Mouse (Mus musculus) liver, embryonic 16.5 days (tissue): ENCODE measurements around the gene Tnni3. TPM values are rescaled to one million over a fixed set of nuclear protein-coding genes. Genes with fewer than 3 reads are reported as not detected.

Experiments
- ATAC-seq: fragments of 200-750 bp; cut with Nextera tagmentation; 2 replicates; pipeline ENCODE4 v1.8.0; 2017; ENCODE audit warnings: low read depth, mild to moderate bottlenecking, moderate number of reproducible peaks, moderate library complexity
- H3K27ac ChIP-seq: fragments of 300-500 bp; sonication (generic); 2 replicates; pipeline ENCODE4 v1.5.1; 2014; ENCODE audit warnings: mild to moderate bottlenecking, low read length
- H3K27me3 ChIP-seq: fragments of 300-500 bp; sonication (generic); 2 replicates; pipeline ENCODE4 v1.6.1; 2014; ENCODE audit warnings: low read depth, low read length, mixed read lengths; ENCODE audit not compliant: control insufficient read depth, insufficient read depth
- H3K36me3 ChIP-seq: fragments of 300-500 bp; sonication (generic); 2 replicates; pipeline ENCODE4 v1.6.1; 2014; ENCODE audit warnings: mild to moderate bottlenecking; ENCODE audit not compliant: control insufficient read depth, insufficient read depth
- H3K4me1 ChIP-seq: fragments of 300-500 bp; sonication (generic); 2 replicates; pipeline ENCODE4 v1.6.1; 2014; ENCODE audit warnings: low read depth, low read length, mixed read lengths; ENCODE audit not compliant: control insufficient read depth
- H3K4me2 ChIP-seq: fragments of 300-500 bp; sonication (generic); 2 replicates; pipeline ENCODE4 v1.6.1; 2014; ENCODE audit warnings: low read depth, low read length, mixed read lengths
- H3K4me3 ChIP-seq: fragments of 300-500 bp; sonication (generic); 2 replicates; pipeline ENCODE4 v1.5.1; 2014; ENCODE audit warnings: low read depth, mild to moderate bottlenecking, low read length
- H3K9ac ChIP-seq: fragments of 300-500 bp; sonication (generic); 2 replicates; pipeline ENCODE4 v1.6.1; 2014; ENCODE audit warnings: low read depth, low read length
- H3K9me3 ChIP-seq: fragments of 300-500 bp; sonication (generic); replicated peaks from 2 replicates; pipeline ENCODE4 v1.6.1; 2016; ENCODE audit warnings: low read length; ENCODE audit not compliant: control insufficient read depth
- WGBS: fragments of 180-500 bp; shearing (Covaris S2); extraction: QIAGEN DNeasy Blood & Tissue Kit; methylation state at CpG from one replicate; pipeline ENCODE4 v1.1.7; 2014; ENCODE audit not compliant: insufficient replicate concordance; 5-methylcytosine and 5-hydroxymethylcytosine counted together
- polyA plus RNA-seq: library from polyadenylated mRNA; unstranded; fragments of >200 nt; fragmentation: Nextera tagmentation; extraction: Ambion mirVana; gene quantifications from 2 replicates; pipeline ENCODE4 v1.2.1, GENCODE M21; 2015

Gene Tnni3
- polyA plus RNA-seq, 1 experiment from 2014 or later = 0.32 TPM

DNA sequence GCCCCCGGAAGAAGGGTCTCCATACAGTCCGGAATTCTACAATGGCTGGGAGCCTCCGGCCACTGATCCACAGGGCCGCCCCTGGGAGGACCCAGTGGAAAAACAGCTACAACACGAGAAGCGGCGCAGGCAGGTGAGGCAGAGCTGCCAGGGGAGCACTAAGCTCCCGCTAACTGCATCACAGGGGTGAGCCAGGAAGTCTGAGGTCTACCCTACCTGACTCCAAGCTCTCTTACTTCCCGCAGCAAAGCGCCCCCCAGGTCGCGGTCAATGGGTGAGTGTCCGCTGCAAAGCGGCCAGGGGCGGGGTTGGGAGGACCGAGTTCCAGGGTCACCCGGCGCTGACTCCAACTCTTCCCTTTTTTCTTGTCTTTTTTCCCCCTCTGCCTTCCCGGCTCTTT is 50.1 kb downstream of the Tnni3 start:
- WGBS = 16% methylated on average over 19 of the region's 19 CpGs
- Histone ChIP-seq H3K27ac (no peak overlapping the region), H3K9me3 (no peaks in the 10 kb centered on the region), H3K27me3 (peaks cover 53% of the 10 kb centered on the region), H3K36me3 (no peaks in the 10 kb centered on the region), H3K4me2 (no peak overlapping the region), H3K9ac (no peak overlapping the region), H3K4me1 (no peaks in the 10 kb centered on the region; the same call in 1 of the 2 replicates), H3K4me3 (no peak overlapping the region)
- no peak for ATAC-seq

DNA sequence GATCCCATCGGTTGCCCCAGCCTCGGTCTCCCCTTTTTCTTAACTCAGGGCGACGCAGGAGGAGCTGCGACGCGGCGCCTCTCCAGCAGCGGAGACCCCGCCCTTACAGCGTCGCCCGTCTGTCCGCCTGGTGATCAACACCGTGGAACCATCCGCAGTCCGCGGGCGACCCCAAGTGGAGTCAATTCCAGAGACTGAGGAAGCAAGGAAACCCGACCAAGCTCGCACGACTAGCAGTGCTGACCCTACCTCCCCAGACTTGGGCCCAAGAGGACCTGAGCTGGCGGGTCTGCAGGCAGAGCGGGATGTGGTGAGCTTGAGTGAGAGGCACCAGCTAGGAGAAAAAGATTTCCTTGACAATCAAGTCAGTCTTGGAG is 52.9 kb downstream of the Tnni3 start:
- peaks cover 32% of the 10 kb centered on the region for H3K27me3 ChIP-seq
- H3K4me1 ChIP-seq = no peaks in the 10 kb centered on the region; the same call in 1 of the 2 replicates
- H3K4me3 ChIP-seq = peak overlapping the region; percentile 14
- ATAC-seq = peak; percentile 64
- H3K9me3 ChIP-seq = no peaks in the 10 kb centered on the region
- H3K9ac ChIP-seq = no peak overlapping the region
- H3K36me3 ChIP-seq = no peaks in the 10 kb centered on the region
- 4% methylated on average over 24 of the region's 24 CpGs for WGBS
- no peak overlapping the region for H3K27ac ChIP-seq
- peak overlapping the region; percentile 38 for H3K4me2 ChIP-seq

DNA sequence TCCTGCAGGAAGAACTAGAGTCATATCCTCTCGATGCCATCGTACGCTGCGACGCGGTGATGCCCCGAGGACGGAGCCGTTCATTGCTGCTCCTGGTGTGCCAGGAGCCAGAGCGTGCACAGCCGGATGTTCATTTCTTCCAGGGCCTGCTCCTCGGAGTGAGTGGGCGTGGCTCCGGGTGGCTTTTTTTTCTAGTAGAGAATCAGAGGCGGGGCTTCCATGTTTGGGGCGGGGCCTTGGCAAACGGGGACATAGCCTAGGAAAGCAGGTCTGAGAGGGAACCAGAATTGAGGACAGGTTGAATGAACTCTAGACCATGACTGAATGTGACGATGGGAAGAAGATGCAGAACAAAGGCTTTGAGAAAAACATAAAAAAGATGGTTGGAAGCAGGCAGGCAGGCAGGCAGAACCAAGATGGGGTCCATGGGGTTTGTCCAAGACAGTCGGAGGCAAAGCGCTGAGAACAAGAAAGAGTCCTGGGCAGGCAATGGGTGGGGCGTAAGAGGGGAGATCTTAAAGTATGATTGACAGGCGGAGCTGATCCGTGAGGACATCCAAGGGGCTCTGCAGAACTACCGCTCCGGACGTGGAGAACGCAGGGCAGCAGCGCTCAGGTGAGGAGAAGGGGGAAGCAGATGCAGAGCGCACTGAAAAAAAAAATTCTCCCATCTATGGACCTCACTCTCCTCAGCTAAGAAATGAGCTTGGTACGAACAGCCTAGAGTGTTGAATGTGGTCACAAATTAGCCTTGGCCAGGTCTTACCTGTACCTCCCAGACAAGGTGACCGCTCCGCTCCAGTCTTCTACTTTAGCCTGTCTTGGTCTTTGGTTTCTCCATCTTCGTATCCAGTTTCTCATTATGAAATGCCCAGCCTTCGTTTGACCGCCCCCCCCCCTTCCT is 53.5 kb downstream of the Tnni3 start:
- Histone ChIP-seq H3K4me2 (peak overlapping the region; percentile 38), H3K9ac (no peak overlapping the region), H3K36me3 (no peaks in the 10 kb centered on the region), H3K27ac (no peak overlapping the region), H3K9me3 (no peaks in the 10 kb centered on the region), H3K4me3 (peak overlapping the region; percentile 14), H3K4me1 (no peaks in the 10 kb centered on the region; the same call in 1 of the 2 replicates), H3K27me3 (peaks cover 29% of the 10 kb centered on the region)
- 7% methylated on average over 35 of the region's 35 CpGs for WGBS
- peak; percentile 21; the same call in 1 of the 2 replicates for ATAC-seq

Other genes with a start within 250 kb of the Tnni3 start
- 0.09 and 0.18 TPM in 2 replicates for gene Ncr1, start 186.5 kb downstream of the Tnni3 start, polyA plus RNA-seq
- 3.2 and 3.3 TPM in 2 replicates for gene Gp6, start 126.5 kb downstream of the Tnni3 start, polyA plus RNA-seq
- gene Rdh13, start 78.6 kb downstream of the Tnni3 start, polyA plus RNA-seq = 4.2 and 4.3 TPM in 2 replicates
- gene Eps8l1, start 63.6 kb downstream of the Tnni3 start, polyA plus RNA-seq = 1.1 and 2.6 TPM in 2 replicates
- 6.9 and 8.0 TPM in 2 replicates for gene Ppp1r12c, start 22.5 kb downstream of the Tnni3 start, polyA plus RNA-seq
- 9.3 and 15.2 TPM in 2 replicates for gene Tnnt1, start 7.8 kb downstream of the Tnni3 start, polyA plus RNA-seq
- gene Dnaaf3, start 8.2 kb upstream of the Tnni3 start, polyA plus RNA-seq = 0.16 and 0.19 TPM in 2 replicates
- 0.48 and 0.52 TPM in 2 replicates for gene Syt5, start 23.3 kb upstream of the Tnni3 start, polyA plus RNA-seq
- gene Ptprh, start 79.8 kb upstream of the Tnni3 start, polyA plus RNA-seq = 0.02 TPM in 1 of 2 replicates, not detected in the other
- 38.2 and 39.0 TPM in 2 replicates for gene Tmem86b, start 107.2 kb upstream of the Tnni3 start, polyA plus RNA-seq
- 2.4 and 3.4 TPM in 2 replicates for gene Ppp6r1, start 134.8 kb upstream of the Tnni3 start, polyA plus RNA-seq
- 46.8 and 49.1 TPM in 2 replicates for gene Hspbp1, start 160.8 kb upstream of the Tnni3 start, polyA plus RNA-seq
- 0.14 TPM in 1 of 2 replicates, not detected in the other for gene Brsk1, start 166.4 kb upstream of the Tnni3 start, polyA plus RNA-seq
- gene Tmem150b, start 201.0 kb upstream of the Tnni3 start, polyA plus RNA-seq = 0.33 and 0.36 TPM in 2 replicates
- gene Kmt5c, start 215.9 kb upstream of the Tnni3 start, polyA plus RNA-seq = 41.3 and 47.4 TPM in 2 replicates
- 65.0 and 71.5 TPM in 2 replicates for gene Cox6b2, start 228.9 kb upstream of the Tnni3 start, polyA plus RNA-seq
- not detected in 2 replicates for gene Fam71e2, start 247.1 kb upstream of the Tnni3 start, polyA plus RNA-seq